Mouse (Mus musculus): ENCODE data around the gene Tmsb10.

DNA sequence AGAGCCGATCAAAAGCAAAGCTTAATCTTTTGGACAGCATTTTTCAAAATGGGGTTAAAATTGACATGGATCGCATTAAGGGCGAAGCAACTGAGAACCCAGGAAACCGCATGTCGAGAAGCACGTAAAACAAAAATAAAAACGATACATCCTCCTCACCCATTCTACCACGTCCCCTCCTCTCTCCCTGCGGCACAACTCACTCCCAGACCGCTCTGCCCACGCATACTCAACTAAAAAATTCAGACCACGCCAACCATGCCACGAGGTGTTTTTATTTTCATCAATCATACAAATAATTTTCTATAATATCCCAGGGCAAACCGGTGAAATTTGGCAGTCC lies 1.5 kb downstream of the Tmsb10 start:
- TF ChIP-seq CTCF (conservative IDR thresholded peaks at IDR 0.05; ENCODE audit: low read length) (no peak), POU5F1 (IDR thresholded peaks at IDR 0.05; ENCODE audit: borderline replicate concordance, low read length) (no peak), NANOG (IDR thresholded peaks at IDR 0.05; ENCODE audit: borderline replicate concordance, low read length) (no peak)
